Mouse (Mus musculus): ENCODE measurements around the gene Tmem240.

DNA sequence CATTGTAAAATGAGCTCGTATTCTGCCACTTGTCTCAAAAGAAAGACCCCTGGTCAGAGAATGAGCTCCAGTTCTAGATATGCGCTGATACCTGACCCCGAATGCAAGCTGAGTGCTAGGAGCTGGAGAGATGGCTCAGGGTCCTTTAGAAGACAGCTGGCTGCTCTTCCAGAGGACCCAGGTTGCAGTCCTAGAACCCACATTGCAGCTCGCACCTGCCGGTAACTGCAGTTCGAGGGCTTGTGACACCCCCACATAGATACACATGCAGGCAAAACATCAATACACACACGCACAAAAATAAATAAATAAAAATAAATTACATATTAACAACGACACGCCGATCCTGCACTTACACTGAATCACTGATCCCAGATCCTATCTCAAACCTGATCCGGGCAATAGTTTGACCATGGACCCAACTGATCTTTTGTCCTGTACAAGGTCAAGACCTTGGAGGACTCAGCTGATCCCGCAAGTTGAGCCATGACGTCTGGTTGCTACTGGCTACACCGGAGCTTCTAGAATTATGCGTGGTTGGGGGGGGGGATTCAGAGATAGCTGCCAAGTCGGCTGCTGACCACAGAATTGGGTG lies 49.0 kb downstream of the Tmem240 start:
- TF ChIP-seq EP300 (IDR thresholded peaks at IDR 0.05; ENCODE audit: insufficient read depth, low read depth, low read length) (no peak), POLR2A (IDR thresholded peaks at IDR 0.05; ENCODE audit: insufficient read depth, low read length) (no peak)

Data from ES-Bruce4 (cell line).